In the genomic region with DNA sequence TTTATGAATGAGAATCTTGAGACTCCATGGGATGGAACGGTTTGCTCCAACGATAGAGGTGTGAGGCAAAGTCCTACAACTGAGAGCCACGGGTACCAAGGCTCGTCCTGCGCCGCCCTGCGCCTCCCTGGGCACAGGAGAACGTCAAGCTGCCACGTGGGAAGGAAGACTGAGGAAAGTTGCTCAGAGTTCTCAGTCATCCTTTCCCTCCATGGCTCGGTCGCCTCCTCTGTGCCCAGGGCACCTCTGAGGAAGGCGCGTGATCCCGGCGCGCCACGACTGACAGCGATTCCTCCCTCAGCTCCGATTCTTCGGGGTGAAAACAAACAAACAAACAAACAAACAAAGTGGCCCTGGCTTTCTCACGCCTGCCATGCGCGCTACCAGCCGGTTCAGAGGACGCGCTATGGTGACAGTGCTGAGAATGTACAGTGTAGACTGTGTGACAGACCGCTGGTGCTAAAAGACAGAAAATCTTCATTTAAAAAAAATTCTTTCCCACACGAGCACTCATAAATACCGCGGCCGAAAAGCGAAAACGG, we compare ENCODE assay signal across 7 mouse cellular contexts. TPM values are rescaled to one million over a fixed set of nuclear protein-coding genes. Genes with fewer than 3 reads are reported as not detected.
DNase-seq lines count a peak whose midpoint lies in the region; ATAC-seq and TF ChIP-seq lines count a peak whose summit lies in the region.

No protein-coding gene starts in this region.

- H3K4me2 ChIP-seq in limb, embryonic 12.5 days: peak overlapping the region; percentile 96

- under 1% methylated on average over 33 of the region's 33 CpGs for WGBS in lung, adult 2 months
- under 1% methylated on average over 33 of the region's 33 CpGs for WGBS in bone marrow, adult 2 months
- under 1% methylated on average over 33 of the region's 33 CpGs for WGBS in forebrain, embryonic 10.5 days
- WGBS in limb, embryonic 12.5 days: under 1% methylated on average over 33 of the region's 33 CpGs

- H3K27me3 ChIP-seq in forebrain, embryonic 10.5 days (ENCODE audit: poor library complexity, severe bottlenecking): no peaks in the 10 kb centered on the region
- no peaks in the 10 kb centered on the region for H3K27me3 ChIP-seq in limb, embryonic 12.5 days

- TF ChIP-seq POLR2A in lung, adult 2 months (IDR thresholded peaks at IDR 0.05; ENCODE audit: borderline replicate concordance, extremely low read depth, low read depth, low read length): no peak
- TF ChIP-seq POLR2A in bone marrow, adult 2 months (IDR thresholded peaks at IDR 0.05; ENCODE audit: borderline replicate concordance, control insufficient read depth, low read depth, low read length): no peak

- peak overlapping the region; percentile 82 for H3K4me3 ChIP-seq in lung, adult 2 months (replicated peaks; ENCODE audit: extremely low read depth, low read depth, low read length)
- H3K4me3 ChIP-seq in bone marrow, adult 2 months (replicated peaks; ENCODE audit: control insufficient read depth, low read depth, low read length): peak overlapping the region; percentile 99
- peak overlapping the region; percentile 84 for H3K4me3 ChIP-seq in forebrain, embryonic 10.5 days
- H3K4me3 ChIP-seq in limb, embryonic 12.5 days (replicated peaks): peak overlapping the region; percentile 77

- peak; percentile 78 for ATAC-seq in limb, embryonic 12.5 days (ENCODE audit: insufficient number of reproducible peaks, insufficient read depth, low FRiP score, low TSS enrichment, low read depth)
- 0 out of 2 replicates have a peak, but pooled peaks have one; percentile 6 for ATAC-seq in monocyte, adult 5-6 weeks (replicated peaks; ENCODE audit: insufficient number of reproducible peaks, low FRiP score, low TSS enrichment, poor library complexity, severe bottlenecking)

- H3K36me3 ChIP-seq in forebrain, embryonic 10.5 days (replicated peaks): peaks cover 21% of the 10 kb centered on the region
- peaks cover 11% of the 10 kb centered on the region; the same call in 1 of the 2 replicates for H3K36me3 ChIP-seq in limb, embryonic 12.5 days

- H3K27ac ChIP-seq in bone marrow, adult 2 months (ENCODE audit: control insufficient read depth, insufficient read depth, low read depth, low read length, poor library complexity): peak overlapping the region; percentile 62
- peak overlapping the region; percentile 87 for H3K27ac ChIP-seq in forebrain, embryonic 10.5 days
- no peak overlapping the region for H3K27ac ChIP-seq in limb, embryonic 12.5 days

- H3K9ac ChIP-seq in limb, embryonic 12.5 days (replicated peaks): peak overlapping the region; percentile 71

- DNase-seq in lung, adult 2 months: no peak
- DNase-seq in lung, adult 18-20 months: no peak
- no peak for DNase-seq in forebrain, embryonic 10.5 days (ENCODE audit: extremely low spot score, low spot score)
- DNase-seq in natural killer cell, adult 2 months (ENCODE audit: low spot score in 2 of 2): no peak

- no peak for TF ChIP-seq CTCF in lung, adult 2 months (IDR thresholded peaks at IDR 0.05; ENCODE audit: insufficient read depth, low read length)
- TF ChIP-seq CTCF in bone marrow, adult 2 months (IDR thresholded peaks at IDR 0.05; ENCODE audit: control insufficient read depth, insufficient read depth, low read length): no peak

- H3K4me1 ChIP-seq in lung, adult 2 months (ENCODE audit: control insufficient read depth, insufficient read depth, low read length): peaks cover 6% of the 10 kb centered on the region; the same call in 1 of the 2 replicates
- H3K4me1 ChIP-seq in bone marrow, adult 2 months (ENCODE audit: control insufficient read depth, insufficient read depth, low read length): no peaks in the 10 kb centered on the region; the same call in 1 of the 2 replicates
- peaks cover 18% of the 10 kb centered on the region for H3K4me1 ChIP-seq in forebrain, embryonic 10.5 days
- peaks cover 11% of the 10 kb centered on the region for H3K4me1 ChIP-seq in limb, embryonic 12.5 days (replicated peaks)

- H3K9me3 ChIP-seq in forebrain, embryonic 10.5 days: no peaks in the 10 kb centered on the region
- H3K9me3 ChIP-seq in limb, embryonic 12.5 days: no peaks in the 10 kb centered on the region

RNA-seq across cellular contexts. Expression of gene Srbd1, which starts 0.4 kb away (rescaled TPM):
- 1.7 and 2.9 TPM in 2 replicates for polyA plus RNA-seq in lung, adult 2 months (2012; rRNA removed)
- polyA plus RNA-seq in bone marrow, adult 2 months (2011; ENCODE audit: insufficient read depth, insufficient read length, low replicate concordance, missing spikeins): 7.7 and 11.7 TPM in 2 replicates
- polyA plus RNA-seq in forebrain, embryonic 10.5 days (2016; fragmentation: Nextera tagmentation; extraction: Ambion mirVana): 24.7 and 25.4 TPM in 2 replicates
- 23.8 and 26.5 TPM in 2 replicates for polyA plus RNA-seq in limb, embryonic 12.5 days (2016; fragmentation: Nextera tagmentation; extraction: Ambion mirVana)
- 17.4 to 29.5 TPM (median 26.5 TPM) in 3 replicates for total RNA-seq in monocyte, adult 5-6 weeks (2017)

RNA-seq across cellular contexts. Expression of gene Prkce, which starts 23.0 kb away (rescaled TPM):
- 9.8 and 13.5 TPM in 2 replicates for polyA plus RNA-seq in lung, adult 2 months (2012; rRNA removed)
- 3.5 and 4.8 TPM in 2 replicates for polyA plus RNA-seq in bone marrow, adult 2 months (2011; ENCODE audit: insufficient read depth, insufficient read length, low replicate concordance, missing spikeins)
- polyA plus RNA-seq in forebrain, embryonic 10.5 days (2016; fragmentation: Nextera tagmentation; extraction: Ambion mirVana): 2.8 and 3.1 TPM in 2 replicates
- polyA plus RNA-seq in limb, embryonic 12.5 days (2016; fragmentation: Nextera tagmentation; extraction: Ambion mirVana): 5.5 and 7.7 TPM in 2 replicates
- 15.6 to 21.1 TPM (median 15.9 TPM) in 3 replicates for total RNA-seq in monocyte, adult 5-6 weeks (2017)
